Mouse (Mus musculus): ENCODE results near the gene Alkal2. TPM values are rescaled to one million over a fixed set of nuclear protein-coding genes. Genes with fewer than 3 reads are reported as not detected.

The Alkal2 gene
- total RNA-seq (2014; rRNA removed; ENCODE audit: low replicate concordance) = not detected in 2 replicates
- polyA plus RNA-seq (2015; fragmentation: Nextera tagmentation; extraction: Ambion mirVana) = 0.16 TPM in 1 of 2 replicates, not detected in the other

DNA sequence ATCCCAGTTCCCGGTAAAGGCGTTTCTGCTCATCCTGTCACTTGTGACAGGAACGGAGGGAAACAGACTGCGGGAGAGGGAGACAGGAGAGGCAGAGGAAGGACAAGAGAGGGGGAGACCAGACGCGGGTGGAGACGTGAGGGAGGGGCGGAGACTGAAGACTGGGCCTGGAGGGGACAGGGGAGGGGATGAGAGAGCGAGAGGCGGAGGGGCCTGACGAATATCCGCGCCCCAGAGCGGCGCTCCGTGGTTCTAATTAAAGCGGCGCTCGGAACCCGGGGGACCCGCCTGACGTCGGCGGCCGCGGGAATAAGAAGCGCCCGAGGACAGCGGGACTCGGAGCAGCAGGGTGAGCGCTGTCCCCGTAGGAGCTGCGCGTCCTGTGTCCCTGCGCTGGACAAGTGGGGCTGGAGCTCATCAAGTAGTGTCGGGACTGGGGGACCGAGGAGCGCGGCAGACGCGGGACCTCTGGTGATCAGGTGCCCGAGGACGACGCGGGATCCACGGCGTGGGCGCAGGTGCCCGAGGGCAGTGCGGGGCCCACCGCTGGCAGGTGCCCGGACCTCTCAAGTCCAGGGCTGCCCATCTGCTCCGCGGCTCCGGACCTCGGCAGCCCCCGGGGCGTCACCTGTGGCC lies at the start of gene Alkal2:
Alkal2 (plus strand) TSS at position 337 of the 636 bp plus-strand sequence.
- peak within 1 kb of the TSS; percentile 65 for H3K4me2 ChIP-seq (ENCODE audit: low read depth, low read length)
- 1% methylated on average over 57 of the region's 58 CpGs for WGBS
- no peak within 1 kb of the TSS for H3K27ac ChIP-seq (ENCODE audit: low read depth)
- TF ChIP-seq CTCF (IDR thresholded peaks at IDR 0.05; ENCODE audit: low read depth) = no peak
- TF ChIP-seq EP300 (IDR thresholded peaks at IDR 0.05; ENCODE audit: low read depth) = no peak
- no peaks in the 10 kb centered on the region for H3K36me3 ChIP-seq (replicated peaks; ENCODE audit: control insufficient read depth, insufficient read depth, low read length)
- H3K4me1 ChIP-seq (ENCODE audit: control insufficient read depth, insufficient read depth) = no peaks in the 10 kb centered on the region; the same call in 1 of the 2 replicates
- H3K9ac ChIP-seq (replicated peaks; ENCODE audit: low read depth, low read length) = no peak within 1 kb of the TSS
- ATAC-seq (ENCODE audit: insufficient read depth, low read depth) (peak; percentile 33; the same call in 1 of the 2 replicates), DNase-seq (ENCODE audit: low spot score) (no peak)
- H3K27me3 ChIP-seq (ENCODE audit: control insufficient read depth, insufficient read depth, low read length) = peaks cover 59% of the 10 kb centered on the region
- H3K4me3 ChIP-seq (ENCODE audit: low read depth, low read length) = peak within 1 kb of the TSS; percentile 49
- H3K9me3 ChIP-seq (replicated peaks; ENCODE audit: control insufficient read depth, low read length) = no peaks in the 10 kb centered on the region

DNA sequence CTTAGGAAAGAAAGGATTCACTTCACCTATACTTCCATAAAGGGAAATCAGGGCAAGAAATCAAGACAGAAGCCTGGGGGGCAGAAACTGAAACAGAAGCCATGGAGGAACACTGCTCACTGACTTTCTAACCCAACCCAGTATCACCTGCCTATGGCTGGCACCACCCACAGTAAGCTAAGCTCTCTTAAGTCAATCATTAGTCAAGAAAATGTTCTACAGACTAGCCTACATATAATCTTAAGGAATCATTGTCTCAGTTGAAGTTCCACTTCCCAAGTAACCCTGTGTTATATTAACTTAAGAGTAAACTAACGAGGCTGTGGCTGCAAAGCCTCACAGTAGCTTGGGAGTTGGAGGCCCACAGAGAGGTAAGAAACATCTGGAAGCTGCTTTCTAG lies 35.6 kb upstream of the Alkal2 start:
- ATAC-seq (ENCODE audit: insufficient read depth, low read depth) (no peak), DNase-seq (ENCODE audit: low spot score) (no peak)
- Histone ChIP-seq H3K27ac (ENCODE audit: low read depth) (no peak overlapping the region), H3K4me2 (ENCODE audit: low read depth, low read length) (no peak overlapping the region), H3K4me1 (ENCODE audit: control insufficient read depth, insufficient read depth) (no peaks in the 10 kb centered on the region), H3K9ac (replicated peaks; ENCODE audit: low read depth, low read length) (no peak overlapping the region), H3K4me3 (ENCODE audit: low read depth, low read length) (no peak overlapping the region), H3K9me3 (replicated peaks; ENCODE audit: control insufficient read depth, low read length) (no peaks in the 10 kb centered on the region), H3K36me3 (replicated peaks; ENCODE audit: control insufficient read depth, insufficient read depth, low read length) (no peaks in the 10 kb centered on the region), H3K27me3 (ENCODE audit: control insufficient read depth, insufficient read depth, low read length) (no peaks in the 10 kb centered on the region)
- WGBS = 62% methylated on average over 1 of the region's 1 CpGs
- TF ChIP-seq EP300 (IDR thresholded peaks at IDR 0.05; ENCODE audit: low read depth) = no peak
- TF ChIP-seq CTCF (IDR thresholded peaks at IDR 0.05; ENCODE audit: low read depth) = no peak

DNA sequence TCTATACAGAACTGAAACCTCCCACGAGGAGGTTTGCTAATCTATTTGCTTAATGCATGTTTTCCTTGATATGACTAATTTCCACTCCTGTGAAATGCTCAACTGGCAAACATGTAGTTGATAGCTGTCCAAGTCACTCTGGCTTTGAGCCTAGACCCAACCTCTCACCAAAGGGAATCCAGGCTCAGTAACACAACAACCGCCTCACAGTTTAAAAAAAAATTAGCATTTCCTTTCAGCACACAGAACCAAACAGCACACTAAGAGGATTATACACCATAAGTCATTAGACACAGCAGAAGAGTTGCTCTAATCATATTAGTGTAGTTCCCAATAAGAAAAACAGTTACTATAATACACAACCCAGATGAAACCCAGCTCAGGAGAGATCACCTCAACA lies 33.2 kb upstream of the Alkal2 start:
- no peaks in the 10 kb centered on the region for H3K27me3 ChIP-seq (ENCODE audit: control insufficient read depth, insufficient read depth, low read length)
- H3K36me3 ChIP-seq (replicated peaks; ENCODE audit: control insufficient read depth, insufficient read depth, low read length) = no peaks in the 10 kb centered on the region
- no peak overlapping the region for H3K4me3 ChIP-seq (ENCODE audit: low read depth, low read length)
- no peaks in the 10 kb centered on the region for H3K4me1 ChIP-seq (ENCODE audit: control insufficient read depth, insufficient read depth)
- H3K4me2 ChIP-seq (ENCODE audit: low read depth, low read length) = no peak overlapping the region
- ATAC-seq (ENCODE audit: insufficient read depth, low read depth) (no peak), DNase-seq (ENCODE audit: low spot score) (no peak)
- H3K27ac ChIP-seq (ENCODE audit: low read depth) = no peak overlapping the region
- TF ChIP-seq CTCF (IDR thresholded peaks at IDR 0.05; ENCODE audit: low read depth) (no peak), EP300 (IDR thresholded peaks at IDR 0.05; ENCODE audit: low read depth) (no peak)
- 22% methylated on average over 2 of the region's 2 CpGs for WGBS
- no peak overlapping the region for H3K9ac ChIP-seq (replicated peaks; ENCODE audit: low read depth, low read length)
- H3K9me3 ChIP-seq (replicated peaks; ENCODE audit: control insufficient read depth, low read length) = no peaks in the 10 kb centered on the region

DNA sequence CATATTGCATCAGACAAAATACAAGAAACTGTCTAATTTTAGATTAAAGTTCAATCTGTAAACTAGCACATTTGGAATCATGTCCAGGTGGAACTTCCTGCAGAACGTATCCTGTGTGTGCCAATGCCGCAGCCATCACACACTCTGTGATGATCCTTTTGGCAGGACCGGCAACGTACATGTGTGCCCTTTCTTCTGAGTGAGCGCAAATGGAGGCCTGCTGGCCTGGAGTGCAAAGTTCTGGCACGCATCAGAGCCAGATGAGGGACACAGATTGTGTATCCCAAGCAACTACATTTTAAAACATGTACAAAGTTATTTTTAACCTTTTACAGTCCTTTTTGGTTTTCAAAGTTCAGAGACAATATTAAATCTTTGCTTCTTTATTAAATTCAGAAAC lies 32.3 kb upstream of the Alkal2 start:
- no peak overlapping the region for H3K9ac ChIP-seq (replicated peaks; ENCODE audit: low read depth, low read length)
- DNase-seq (ENCODE audit: low spot score) (no peak), ATAC-seq (ENCODE audit: insufficient read depth, low read depth) (no peak)
- H3K27ac ChIP-seq (ENCODE audit: low read depth) = no peak overlapping the region
- 78% methylated on average over 6 of the region's 6 CpGs for WGBS
- H3K36me3 ChIP-seq (replicated peaks; ENCODE audit: control insufficient read depth, insufficient read depth, low read length) = no peaks in the 10 kb centered on the region
- H3K4me1 ChIP-seq (ENCODE audit: control insufficient read depth, insufficient read depth) = no peaks in the 10 kb centered on the region
- no peak for TF ChIP-seq EP300 (IDR thresholded peaks at IDR 0.05; ENCODE audit: low read depth)
- no peak for TF ChIP-seq CTCF (IDR thresholded peaks at IDR 0.05; ENCODE audit: low read depth)
- no peak overlapping the region for H3K4me3 ChIP-seq (ENCODE audit: low read depth, low read length)
- H3K4me2 ChIP-seq (ENCODE audit: low read depth, low read length) = no peak overlapping the region
- H3K27me3 ChIP-seq (ENCODE audit: control insufficient read depth, insufficient read depth, low read length) = no peaks in the 10 kb centered on the region
- H3K9me3 ChIP-seq (replicated peaks; ENCODE audit: control insufficient read depth, low read length) = no peaks in the 10 kb centered on the region

DNA sequence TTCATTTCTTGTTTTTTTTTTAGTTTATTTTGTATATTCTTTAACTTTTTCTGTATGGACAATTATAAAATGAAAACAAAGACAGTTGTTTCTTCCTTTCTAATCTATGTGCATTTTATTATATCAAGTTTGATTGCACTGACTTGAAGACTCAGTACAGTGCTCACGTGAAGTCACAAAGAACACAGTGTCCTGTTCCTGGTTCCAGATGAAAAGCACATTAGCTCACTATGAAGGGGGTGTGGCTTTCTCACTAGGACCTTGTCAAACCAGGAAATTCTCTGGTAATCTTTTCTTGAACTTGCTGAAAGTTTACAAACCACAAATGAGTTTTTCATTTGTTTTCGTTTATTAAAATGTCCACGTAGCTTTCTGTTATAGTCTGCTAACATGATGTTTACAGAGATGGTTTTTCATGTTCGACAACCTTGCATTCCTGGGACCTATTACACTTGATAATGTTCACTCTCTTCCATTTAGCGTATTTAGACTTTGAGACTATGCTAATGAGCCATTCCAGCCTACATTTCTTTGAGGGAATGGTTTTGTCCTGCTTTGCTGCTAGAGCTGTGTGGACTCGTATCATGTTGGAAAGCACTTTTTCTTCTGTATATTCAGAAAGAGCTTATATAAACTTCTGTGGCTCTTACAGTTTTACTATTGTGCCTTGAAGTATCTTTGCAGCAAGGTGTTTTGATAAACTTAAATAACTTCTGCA lies 28.5 kb upstream of the Alkal2 start:
- H3K4me2 ChIP-seq (ENCODE audit: low read depth, low read length) = no peak overlapping the region
- DNase-seq (ENCODE audit: low spot score) (no peak), ATAC-seq (ENCODE audit: insufficient read depth, low read depth) (no peak)
- H3K27me3 ChIP-seq (ENCODE audit: control insufficient read depth, insufficient read depth, low read length) = no peaks in the 10 kb centered on the region
- no peak overlapping the region for H3K27ac ChIP-seq (ENCODE audit: low read depth)
- H3K9me3 ChIP-seq (replicated peaks; ENCODE audit: control insufficient read depth, low read length) = no peaks in the 10 kb centered on the region
- H3K4me3 ChIP-seq (ENCODE audit: low read depth, low read length) = no peak overlapping the region
- no peak overlapping the region for H3K9ac ChIP-seq (replicated peaks; ENCODE audit: low read depth, low read length)
- TF ChIP-seq CTCF (IDR thresholded peaks at IDR 0.05; ENCODE audit: low read depth) (no peak), EP300 (IDR thresholded peaks at IDR 0.05; ENCODE audit: low read depth) (no peak)
- no peaks in the 10 kb centered on the region for H3K36me3 ChIP-seq (replicated peaks; ENCODE audit: control insufficient read depth, insufficient read depth, low read length)
- H3K4me1 ChIP-seq (ENCODE audit: control insufficient read depth, insufficient read depth) = no peaks in the 10 kb centered on the region
- WGBS = 71% methylated on average over 6 of the region's 6 CpGs

Data from heart, postnatal 0 days (tissue).